Mouse (Mus musculus) 3134 (cell line): ENCODE data around the gene Cfl1.

ENCODE experiments used
- DNase-seq: peaks from one replicate; pipeline ENCODE4 v3.0.0-alpha.2; 2011; ENCODE audit warnings: low spot score; ENCODE audit not compliant: insufficient read length; ENCODE audit errors: extremely low read depth

The Cfl1 gene

GRCm38 (mm10) chr19:5463791-5464562 is 26.3 kb upstream of the Cfl1 start:
- no peak for DNase-seq

DNA sequence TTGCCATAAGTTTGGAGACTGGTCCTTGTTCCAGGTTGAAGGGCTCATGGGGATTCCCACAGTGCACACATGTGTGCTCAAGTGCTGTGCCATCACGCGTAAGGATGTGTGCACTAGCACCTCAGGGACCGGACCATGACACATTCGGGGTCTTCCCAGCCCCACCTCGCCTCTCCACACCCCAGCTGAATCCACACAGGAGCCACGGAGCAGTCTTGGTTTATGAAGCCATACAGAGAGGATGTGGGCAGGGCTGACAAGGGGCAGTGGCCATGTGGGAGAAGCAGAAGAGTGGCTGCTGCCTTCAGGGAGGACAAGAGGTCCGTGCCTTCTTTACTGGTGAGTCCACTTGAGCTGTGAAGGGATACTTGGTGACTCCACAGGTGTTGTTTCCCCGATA is 25.2 kb upstream of the Cfl1 start:
- DNase-seq: no peak

- no peak for DNase-seq
Measured at GRCm38 (mm10) chr19:5466916-5467500, 23.2 kb upstream of the Cfl1 start.

DNA sequence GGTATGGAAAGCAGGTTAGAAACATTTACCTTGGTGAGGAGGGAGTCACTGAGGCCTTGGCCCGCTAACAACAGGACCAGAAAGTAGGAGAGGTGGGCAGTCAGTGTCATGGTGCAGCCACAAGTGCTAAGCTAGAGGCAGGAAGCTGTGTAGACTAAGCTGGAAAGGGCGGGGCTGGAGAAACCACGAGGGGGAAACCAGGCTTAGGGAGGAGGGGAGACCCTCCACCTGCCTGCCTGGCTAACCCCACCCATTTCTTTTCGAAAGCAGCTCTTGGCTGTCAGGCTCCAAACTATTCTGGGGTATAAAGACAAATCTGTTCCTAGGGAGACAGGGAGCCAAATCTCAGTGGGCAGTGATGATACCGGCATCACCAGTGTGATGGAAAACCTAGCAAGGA is 21.9 kb upstream of the Cfl1 start, which contains the start of gene Ctsw:
Gene Ctsw, minus strand, starts transcription at position 134 of the 400 bp plus-strand sequence.
- DNase-seq: no peak

DNA sequence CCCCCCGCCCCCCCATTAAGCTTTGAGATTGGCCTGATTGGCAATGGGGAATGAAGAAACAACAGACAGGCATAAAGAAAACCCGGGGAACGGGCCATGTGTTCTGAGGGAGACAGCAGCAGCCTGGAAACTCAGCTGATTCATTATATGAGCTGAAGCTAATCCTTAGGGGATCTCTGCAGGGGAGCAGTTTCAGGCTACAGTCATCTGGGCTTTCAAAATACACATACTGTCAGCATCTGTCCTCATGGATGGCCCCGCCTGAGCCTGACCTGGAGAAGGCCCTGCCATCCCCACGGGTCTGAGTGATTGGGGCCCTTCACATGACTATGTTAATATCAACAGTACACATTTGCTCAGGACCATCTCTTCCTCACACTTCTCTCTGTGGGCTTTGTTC is 18.4 kb upstream of the Cfl1 start:
- DNase-seq: no peak

DNA sequence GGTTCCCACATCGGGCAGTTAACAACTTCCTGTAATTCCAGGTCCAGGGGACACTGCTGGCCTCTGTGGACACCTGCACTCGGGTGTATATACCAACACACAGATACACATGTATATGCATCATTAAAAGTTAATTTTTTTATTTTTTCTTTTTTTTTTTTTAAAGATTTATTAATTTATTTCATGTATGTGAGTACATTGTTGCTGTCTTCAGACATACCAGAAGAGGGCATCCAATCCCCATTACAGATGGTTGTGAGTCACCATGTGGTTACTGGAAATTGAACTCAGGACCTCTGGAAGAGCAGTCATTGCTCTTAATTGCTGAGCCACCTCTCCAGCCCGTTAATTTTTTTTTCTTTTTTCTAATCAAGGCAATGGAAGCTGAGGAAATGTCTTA is 17.4 kb upstream of the Cfl1 start:
- no peak for DNase-seq

DNA sequence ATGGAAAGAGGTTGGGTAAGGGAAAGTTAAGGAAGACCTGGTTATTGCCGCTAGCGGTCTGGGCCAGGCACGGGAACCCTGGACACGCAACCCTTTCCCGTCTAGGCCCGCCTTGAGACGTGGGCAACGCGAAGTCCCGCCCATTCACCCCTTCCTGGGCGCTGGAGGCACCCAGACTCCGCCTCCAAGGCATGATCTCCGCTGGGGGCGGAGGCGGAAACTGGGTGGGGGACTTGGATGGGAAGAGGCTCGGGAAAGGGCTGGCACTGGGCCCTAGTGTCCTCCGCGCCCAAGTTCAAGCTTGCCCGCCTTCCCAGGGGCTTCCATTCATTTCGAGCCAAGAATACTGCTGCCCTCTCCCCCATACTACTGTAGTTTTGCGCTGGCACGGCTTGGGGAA is 16.5 kb upstream of the Cfl1 start, which contains the start of gene Efemp2:
Gene Efemp2, plus strand, starts transcription at position 235 of the 400 bp plus-strand sequence.
- DNase-seq: peak; percentile 93

DNA sequence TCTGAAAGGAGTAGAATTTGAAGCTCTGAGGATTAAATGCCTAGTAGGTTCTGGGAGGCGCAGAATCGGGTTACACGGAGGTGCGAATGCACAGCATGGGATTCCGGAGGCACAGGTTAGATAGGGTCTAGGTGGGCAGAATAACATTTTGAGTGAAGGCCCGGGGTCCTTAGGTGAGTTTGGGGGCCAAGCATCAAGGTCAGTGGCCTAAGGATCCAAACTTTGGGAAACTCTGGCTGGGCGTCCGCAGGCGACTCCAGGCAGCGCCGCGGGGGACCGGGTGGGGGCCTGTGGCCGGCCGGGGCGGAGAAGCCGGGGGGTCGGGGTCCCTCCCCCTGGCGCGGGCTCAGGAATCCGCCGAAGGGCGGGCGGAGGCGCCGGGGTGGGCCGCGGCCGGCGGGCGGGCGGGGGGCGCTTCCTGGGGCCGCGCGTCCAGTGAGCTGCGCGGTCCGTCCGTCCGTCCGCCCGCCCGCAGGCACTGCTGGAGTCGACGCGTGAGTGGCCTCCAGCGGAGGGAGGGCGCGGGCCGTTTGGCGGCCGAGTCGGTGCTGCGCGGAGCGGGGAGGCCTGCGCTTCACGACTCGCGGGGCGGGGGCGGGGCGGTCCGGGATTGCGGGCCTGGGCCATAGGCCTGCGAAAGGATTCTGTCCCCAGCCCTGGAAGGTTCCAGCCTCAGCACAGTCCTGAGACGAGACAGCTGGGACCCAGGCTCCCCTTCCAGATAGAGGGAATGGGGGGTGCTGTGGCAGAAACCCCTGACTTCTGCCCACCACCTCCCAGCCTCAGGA is 15.8 kb upstream of the Cfl1 start:
- peak; percentile 72 for DNase-seq

DNA sequence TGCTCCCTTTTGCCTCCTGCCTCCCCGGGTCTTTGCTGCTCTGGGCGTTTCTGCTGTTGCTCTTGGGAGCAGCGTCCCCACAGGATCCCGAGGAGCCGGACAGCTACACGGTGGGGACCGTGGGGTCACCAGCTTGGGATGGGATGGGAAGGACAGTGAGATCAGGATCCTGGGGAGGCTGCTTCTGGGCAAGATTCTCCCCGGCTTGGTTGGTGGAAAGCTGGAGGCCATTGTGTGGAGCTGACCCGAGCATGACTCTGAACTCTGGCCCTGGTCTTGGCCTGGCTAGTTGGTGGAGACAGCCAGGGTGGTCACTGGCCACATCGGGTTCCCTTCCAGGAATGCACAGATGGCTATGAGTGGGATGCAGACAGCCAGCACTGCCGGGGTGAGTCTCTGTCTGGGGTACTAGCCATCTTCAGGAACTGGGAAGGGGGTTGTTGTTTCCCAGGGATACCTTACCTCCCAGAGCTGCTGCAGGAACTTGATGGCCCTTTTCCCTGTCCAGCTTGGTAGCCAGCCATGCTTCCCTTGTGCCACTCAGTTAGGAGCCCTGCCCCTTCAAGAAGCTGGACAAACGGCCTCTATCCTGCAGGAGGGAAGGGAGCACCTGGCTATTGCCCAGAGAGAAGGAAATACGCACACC is 15.1 kb upstream of the Cfl1 start:
- DNase-seq: peak; percentile 71

DNA sequence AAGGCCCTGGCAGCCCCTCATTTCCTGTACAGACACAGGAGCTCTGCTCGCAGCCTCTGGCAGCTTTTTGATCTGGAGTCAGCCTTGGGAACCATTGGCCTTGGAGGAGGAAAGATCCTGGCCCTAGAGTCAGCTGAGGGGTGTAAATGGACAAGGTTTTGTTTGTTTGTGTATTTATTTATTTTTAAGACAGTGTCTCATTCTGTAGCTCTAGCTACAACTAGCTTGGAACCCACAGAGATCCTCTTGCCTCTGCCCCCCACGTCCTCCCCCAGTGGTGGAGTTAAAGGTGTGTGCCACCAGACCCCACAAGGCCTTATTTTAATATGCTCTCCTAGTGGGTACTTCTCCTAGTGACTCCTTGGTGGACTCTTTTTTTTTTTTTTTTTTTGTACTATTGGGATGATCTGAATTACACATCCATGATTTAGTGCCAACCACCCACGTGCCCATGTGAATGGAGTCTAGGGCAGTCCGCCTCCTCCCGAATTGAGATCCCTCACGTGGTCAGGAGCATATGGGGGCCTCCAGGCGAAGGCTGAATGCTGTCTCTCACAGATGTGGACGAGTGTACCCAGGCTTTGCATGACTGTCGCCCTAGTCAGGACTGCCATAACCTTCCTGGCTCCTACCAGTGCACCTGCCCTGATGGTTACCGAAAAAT is 13.1 kb upstream of the Cfl1 start:
- no peak for DNase-seq

GRCm38 (mm10) chr19:5477668-5478300 is 12.5 kb upstream of the Cfl1 start:
- no peak for DNase-seq

- DNase-seq: no peak
Measured at GRCm38 (mm10) chr19:5480016-5480415, 10.2 kb upstream of the Cfl1 start.

DNA sequence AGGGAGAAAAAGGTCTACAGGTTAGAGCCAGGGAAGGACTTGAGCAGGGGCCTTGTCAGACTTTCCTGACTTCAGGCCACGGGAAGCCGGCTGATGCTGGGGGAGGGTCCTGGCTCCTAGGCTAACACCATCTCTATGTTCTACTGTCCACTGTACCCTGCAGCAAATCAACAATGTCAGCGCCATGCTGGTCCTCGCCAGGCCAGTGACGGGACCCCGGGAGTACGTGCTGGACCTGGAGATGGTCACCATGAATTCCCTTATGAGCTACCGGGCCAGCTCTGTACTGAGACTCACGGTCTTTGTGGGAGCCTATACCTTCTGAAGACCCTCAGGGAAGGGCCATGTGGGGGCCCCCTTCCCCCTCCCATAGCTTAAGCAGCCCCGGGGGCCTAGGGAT is 8.9 kb upstream of the Cfl1 start:
- DNase-seq: no peak

DNA sequence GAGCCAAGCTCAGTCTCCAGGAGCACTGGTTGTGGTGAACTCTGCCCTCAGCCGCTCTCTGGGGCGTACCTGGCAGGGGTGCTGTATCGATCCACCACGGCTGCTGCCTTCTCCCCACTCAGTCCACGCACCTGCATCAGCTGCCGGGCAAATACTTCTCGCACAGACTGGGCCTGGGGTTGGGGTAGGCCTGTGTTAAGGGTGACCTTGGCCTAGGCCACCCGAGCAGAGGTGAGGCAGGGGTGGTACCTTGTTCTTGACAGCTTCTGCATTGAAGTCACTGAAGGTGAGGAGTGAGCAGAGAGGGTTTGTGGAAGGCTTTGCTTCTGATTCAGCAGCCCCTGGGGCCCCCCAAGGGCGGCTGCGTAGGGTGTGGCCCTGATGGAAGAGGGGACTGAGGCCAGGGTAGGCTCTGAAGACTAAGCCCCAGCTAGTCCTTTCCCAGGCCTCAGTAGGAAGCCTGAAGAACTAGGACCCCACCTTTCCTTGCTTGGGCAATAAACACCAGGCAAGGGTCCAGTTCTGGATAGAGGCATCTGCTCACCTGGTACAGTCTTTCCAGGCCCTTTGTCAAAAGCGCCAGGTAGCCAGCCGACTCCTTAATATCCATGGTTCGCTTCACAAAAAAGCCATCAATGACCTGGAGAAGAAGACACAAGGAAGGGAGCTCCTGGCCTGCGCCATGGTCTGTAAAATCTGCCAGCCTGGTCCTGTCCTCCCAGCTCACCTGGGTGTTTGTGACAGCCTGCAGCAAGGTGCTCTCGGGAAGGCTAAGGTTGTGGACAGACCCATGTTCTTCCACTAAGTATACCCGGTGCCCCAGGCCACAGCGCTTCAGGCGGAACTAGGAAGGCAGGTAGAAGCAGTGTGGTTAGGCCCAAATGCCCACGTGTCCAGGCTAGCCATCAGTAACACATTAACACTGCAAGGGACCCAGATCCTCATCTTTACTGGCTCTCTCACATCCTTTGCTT is 6.6 kb upstream of the Cfl1 start:
- no peak for DNase-seq

DNA sequence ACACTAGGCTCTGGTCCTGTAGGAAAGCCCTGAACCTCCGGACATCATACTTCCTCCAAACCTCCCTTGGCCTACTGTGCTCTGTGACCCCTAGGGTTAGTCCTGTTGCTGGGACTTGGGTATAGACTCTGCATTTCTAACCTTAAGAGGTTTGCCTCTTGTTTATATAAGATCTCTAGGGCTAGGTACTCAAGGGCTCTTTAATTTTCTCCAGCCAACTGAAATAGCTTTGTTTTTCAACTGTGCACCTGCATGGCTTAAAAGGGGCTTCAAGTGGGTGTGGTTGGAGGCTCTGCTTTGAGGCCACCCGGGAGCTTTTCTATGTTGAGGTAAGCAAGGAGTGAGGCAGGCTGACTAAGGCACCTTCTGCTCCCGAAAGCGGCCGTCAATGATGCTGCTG is 5.8 kb upstream of the Cfl1 start:
- DNase-seq: no peak

DNA sequence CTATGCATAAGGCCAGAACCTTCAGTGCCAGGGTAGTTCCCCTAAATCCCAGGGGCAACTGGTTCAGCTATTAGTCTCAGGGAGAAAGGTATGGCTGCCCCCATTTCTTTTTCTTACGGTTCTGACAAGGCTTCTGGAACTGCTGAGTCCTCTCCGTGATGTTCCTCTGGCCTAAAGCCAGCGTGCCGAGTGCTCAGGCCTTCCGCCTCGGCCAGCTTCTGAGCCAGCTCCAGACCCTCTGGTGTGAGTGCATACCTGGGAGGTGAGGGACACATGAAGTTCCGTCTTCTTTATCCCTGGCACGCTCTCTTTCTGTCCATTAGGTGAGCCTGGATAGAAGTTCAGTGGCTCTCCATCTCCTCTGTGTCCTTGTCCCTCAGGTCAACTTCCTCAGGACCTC is 4.9 kb upstream of the Cfl1 start:
- DNase-seq: no peak

- DNase-seq: no peak
Measured at GRCm38 (mm10) chr19:5485821-5486220, 4.4 kb upstream of the Cfl1 start.

DNA sequence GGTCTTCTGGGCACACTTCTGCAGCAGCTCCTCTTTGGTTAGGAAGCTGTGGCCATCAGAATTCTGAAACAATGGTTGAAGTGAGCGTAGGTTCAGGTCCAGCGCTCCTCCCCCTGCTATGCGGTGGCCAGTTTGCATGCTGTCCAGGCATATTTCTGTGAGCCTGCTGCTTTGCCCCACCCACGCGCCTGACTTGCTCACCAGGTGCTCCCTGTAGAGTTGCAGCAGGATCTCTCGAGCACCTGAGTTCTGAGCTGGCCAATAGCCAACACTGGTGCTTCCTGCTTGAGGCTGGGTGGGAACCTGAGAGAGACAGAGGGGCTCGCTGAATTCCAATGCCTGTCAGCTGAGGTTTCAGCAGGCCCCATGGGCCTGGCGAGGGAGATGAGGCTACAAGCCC is 4.0 kb upstream of the Cfl1 start:
- DNase-seq: no peak

GRCm38 (mm10) chr19:5486771-5487170 is 3.5 kb upstream of the Cfl1 start:
- DNase-seq: no peak
